Mouse (Mus musculus) midbrain, postnatal 0 days (tissue): Measurements from ENCODE around the gene Olfr223. TPM values are rescaled to one million over a fixed set of nuclear protein-coding genes. Genes with fewer than 3 reads are reported as not detected.

Experiments
- ATAC-seq: fragments of 200-750 bp; cut with Nextera tagmentation; 2 replicates; pipeline ENCODE4 v1.8.0; 2017; ENCODE audit warnings: moderate number of reproducible peaks, mild to moderate bottlenecking, moderate TSS enrichment, moderate library complexity; ENCODE audit not compliant: low FRiP score
- DNase-seq: peaks from one replicate; pipeline ENCODE4 v3.0.0-alpha.2; 2015; ENCODE audit warnings: low spot score
- H3K27ac ChIP-seq: fragments of 300-500 bp; sonication (generic); 2 replicates; pipeline ENCODE4 v1.5.1; 2014; ENCODE audit warnings: low read depth, mild to moderate bottlenecking, low read length, mixed read lengths
- H3K27me3 ChIP-seq: fragments of 300-500 bp; sonication (generic); 2 replicates; pipeline ENCODE4 v1.6.1; 2014; ENCODE audit warnings: low read length, control low read depth, mixed read lengths; ENCODE audit not compliant: insufficient read depth
- H3K36me3 ChIP-seq: fragments of 300-500 bp; sonication (generic); 2 replicates; pipeline ENCODE4 v1.6.1; 2014; ENCODE audit warnings: low read length, control low read depth, mixed read lengths; ENCODE audit not compliant: insufficient read depth
- H3K4me1 ChIP-seq: fragments of 300-500 bp; sonication (generic); 2 replicates; pipeline ENCODE4 v1.6.1; 2014; ENCODE audit warnings: mild to moderate bottlenecking, control low read depth, antibody characterized with exemption, low read length, mixed read lengths; ENCODE audit not compliant: insufficient read depth
- H3K4me2 ChIP-seq: fragments of 300-500 bp; sonication (generic); 2 replicates; pipeline ENCODE4 v1.6.1; 2014; ENCODE audit warnings: low read depth, mild to moderate bottlenecking, low read length, mixed read lengths; ENCODE audit not compliant: poor library complexity, severe bottlenecking
- H3K4me3 ChIP-seq: fragments of 300-500 bp; sonication (generic); 2 replicates; pipeline ENCODE4 v1.5.1; 2014; ENCODE audit warnings: low read depth, mild to moderate bottlenecking, low read length, moderate library complexity
- H3K9ac ChIP-seq: fragments of 300-500 bp; sonication (generic); replicated peaks from 2 replicates; pipeline ENCODE4 v1.6.1; 2014; ENCODE audit warnings: mild to moderate bottlenecking, low read length, moderate library complexity, mixed read lengths; ENCODE audit not compliant: poor library complexity, severe bottlenecking
- H3K9me3 ChIP-seq: fragments of 300-500 bp; sonication (generic); 2 replicates; pipeline ENCODE4 v1.6.1; 2016; ENCODE audit warnings: low read length, control low read depth
- CTCF ChIP-seq: IDR thresholded peaks from 2 replicates; pipeline ENCODE4 v1.5.1; 2016; ENCODE audit warnings: antibody characterized with exemption, mild to moderate bottlenecking
- WGBS: fragments of 180-500 bp; shearing (Covaris S2); extraction: QIAGEN DNeasy Blood & Tissue Kit; methylation state at CpG from one replicate; pipeline ENCODE4 v1.1.7; 2014; 5-methylcytosine and 5-hydroxymethylcytosine counted together
- polyA plus RNA-seq: library from polyadenylated mRNA; unstranded; fragments of >200 nt; fragmentation: Nextera tagmentation; extraction: Ambion mirVana; gene quantifications from 2 replicates; pipeline ENCODE4 v1.2.1, GENCODE M21; 2015
- total RNA-seq: library from RNA; depleted of rRNA; stranded (reverse); fragments of >200 nt; gene quantifications from 2 replicates; pipeline ENCODE4 v1.2.3, GENCODE M21; 2014

Olfr223 gene
- total and polyA plus RNA-seq, 2 experiments from 2014 or later, result not detected

DNA sequence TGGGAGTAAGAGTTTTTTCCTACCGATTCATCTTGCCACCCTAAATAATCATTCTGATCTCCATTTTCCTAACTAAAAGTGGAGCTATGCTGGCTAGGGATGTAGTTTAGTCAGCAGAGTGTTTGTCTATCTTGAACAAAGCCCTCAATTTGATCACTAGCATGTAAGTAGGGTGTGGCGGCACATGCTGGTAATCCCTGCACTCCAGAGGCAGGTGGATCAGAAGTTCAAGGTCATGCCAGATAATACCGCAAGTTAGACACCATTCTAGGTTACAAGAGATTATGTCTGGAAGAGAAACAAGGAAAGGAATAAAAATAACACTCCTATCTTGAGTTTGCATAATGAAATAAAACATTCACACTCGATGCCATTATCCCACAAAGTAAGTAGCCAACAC is 30.8 kb downstream of the Olfr223 start:
- Histone ChIP-seq H3K9me3 (no peaks in the 10 kb centered on the region), H3K4me2 (no peak overlapping the region), H3K4me1 (no peaks in the 10 kb centered on the region), H3K9ac (no peak overlapping the region), H3K27ac (no peak overlapping the region), H3K4me3 (no peak overlapping the region), H3K36me3 (no peaks in the 10 kb centered on the region), H3K27me3 (no peaks in the 10 kb centered on the region)
- ATAC-seq (no peak), DNase-seq (no peak)
- WGBS, result 91% methylated on average over 4 of the region's 4 CpGs
- no peak for TF ChIP-seq CTCF

DNA sequence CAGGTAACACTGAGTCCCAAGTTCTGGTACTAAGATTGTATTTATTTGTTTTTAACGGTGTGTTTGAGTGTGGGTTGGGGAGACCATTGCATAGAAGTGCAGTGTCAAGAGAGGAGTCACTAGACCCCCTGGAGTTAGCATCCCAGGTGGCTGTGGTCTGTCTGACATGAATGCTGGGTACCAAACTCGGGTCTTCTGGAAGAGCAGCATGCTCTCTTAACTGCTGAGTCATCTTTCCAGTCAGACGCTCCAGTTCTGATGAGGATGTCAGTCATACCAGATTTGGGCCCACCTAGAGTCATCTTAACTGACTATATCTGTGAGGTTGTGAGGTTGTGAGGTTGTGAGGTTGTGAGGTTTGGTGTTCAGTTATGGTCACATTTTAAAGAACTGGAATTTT is 32.2 kb downstream of the Olfr223 start:
- H3K4me2 ChIP-seq, result no peak overlapping the region
- DNase-seq (no peak), ATAC-seq (no peak)
- H3K27me3 ChIP-seq, result no peaks in the 10 kb centered on the region
- H3K9me3 ChIP-seq, result no peaks in the 10 kb centered on the region
- H3K4me1 ChIP-seq, result no peaks in the 10 kb centered on the region
- H3K4me3 ChIP-seq, result no peak overlapping the region
- 71% methylated on average over 3 of the region's 3 CpGs for WGBS
- H3K36me3 ChIP-seq, result no peaks in the 10 kb centered on the region
- no peak overlapping the region for H3K9ac ChIP-seq
- H3K27ac ChIP-seq, result no peak overlapping the region
- no peak for TF ChIP-seq CTCF

DNA sequence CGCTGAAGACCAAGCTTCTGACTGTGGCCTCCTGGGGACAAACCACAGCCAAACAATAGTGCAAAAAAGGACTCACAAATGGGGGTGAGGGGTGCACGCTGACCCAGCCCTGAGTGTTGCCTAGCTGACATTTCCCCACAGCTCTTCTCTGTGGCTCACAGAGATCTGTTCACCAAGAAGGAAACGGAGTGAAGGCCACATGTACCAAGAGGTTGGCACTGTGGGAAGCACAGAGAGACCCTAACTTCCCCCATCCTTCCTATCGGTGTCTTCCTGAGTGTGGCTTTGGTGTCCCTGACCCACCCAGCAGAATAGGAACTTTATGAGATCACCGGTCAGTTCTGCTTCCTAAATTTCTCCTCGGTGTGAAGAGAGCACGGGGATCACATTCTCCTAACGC is 38.6 kb downstream of the Olfr223 start:
- no peaks in the 10 kb centered on the region for H3K4me1 ChIP-seq
- H3K9ac ChIP-seq, result no peak overlapping the region
- 78% methylated on average over 8 of the region's 8 CpGs for whole genome bisulfite sequencing
- no peak overlapping the region for H3K27ac ChIP-seq
- no peak for TF ChIP-seq CTCF
- no peaks in the 10 kb centered on the region for H3K36me3 ChIP-seq
- no peaks in the 10 kb centered on the region for H3K27me3 ChIP-seq
- no peak overlapping the region for H3K4me2 ChIP-seq
- H3K9me3 ChIP-seq, result no peaks in the 10 kb centered on the region
- DNase-seq, result no peak
- no peak overlapping the region for H3K4me3 ChIP-seq
- no peak for ATAC-seq

DNA sequence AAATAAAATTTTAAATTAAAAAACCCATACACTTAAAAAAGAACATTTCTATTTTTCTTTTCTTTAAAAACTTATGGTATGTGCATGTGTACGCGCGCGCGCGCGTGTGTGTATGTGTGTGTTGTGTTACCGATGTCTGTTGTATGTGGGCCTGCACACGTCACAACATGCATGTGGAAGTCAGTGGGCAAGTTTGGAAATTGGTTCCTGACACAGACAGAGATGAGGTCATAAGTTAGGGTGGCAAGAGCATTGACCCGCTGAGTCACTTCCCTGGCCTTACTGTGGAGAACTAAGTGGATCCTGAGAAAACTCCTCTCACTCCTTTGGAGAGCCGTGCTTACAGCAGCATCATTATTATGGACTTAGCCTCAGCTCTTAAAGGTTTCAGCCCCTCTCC is 39.0 kb downstream of the Olfr223 start:
- no peak for TF ChIP-seq CTCF
- no peaks in the 10 kb centered on the region for H3K4me1 ChIP-seq
- no peak for DNase-seq
- no peaks in the 10 kb centered on the region for H3K27me3 ChIP-seq
- no peak overlapping the region for H3K4me2 ChIP-seq
- H3K9ac ChIP-seq, result no peak overlapping the region
- WGBS, result 93% methylated on average over 11 of the region's 11 CpGs
- no peaks in the 10 kb centered on the region for H3K9me3 ChIP-seq
- H3K27ac ChIP-seq, result no peak overlapping the region
- H3K36me3 ChIP-seq, result no peaks in the 10 kb centered on the region
- no peak overlapping the region for H3K4me3 ChIP-seq
- no peak for ATAC-seq

DNA sequence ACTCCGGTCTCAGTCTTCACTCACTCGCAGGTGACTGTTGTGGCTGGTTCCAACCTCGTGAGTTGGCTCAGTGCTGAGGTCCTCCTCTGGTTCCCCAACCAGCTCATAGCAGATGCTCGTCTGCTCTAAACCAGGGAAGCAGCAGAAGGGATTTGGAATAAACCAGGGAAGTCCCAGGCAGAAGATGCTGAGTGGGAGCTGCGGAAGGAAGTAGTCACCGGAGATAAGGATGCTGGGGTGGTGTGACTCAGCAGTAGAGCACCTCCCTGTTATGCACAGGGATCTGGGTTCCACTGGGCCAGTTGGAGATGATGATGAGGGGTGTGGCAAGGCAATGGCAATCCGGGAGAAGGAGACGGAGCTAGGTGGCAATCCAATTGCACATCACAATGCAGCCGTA is 49.1 kb downstream of the Olfr223 start:
- H3K36me3 ChIP-seq, result no peaks in the 10 kb centered on the region
- H3K9me3 ChIP-seq, result no peaks in the 10 kb centered on the region
- no peak for TF ChIP-seq CTCF
- H3K27ac ChIP-seq, result no peak overlapping the region
- no peaks in the 10 kb centered on the region for H3K4me1 ChIP-seq
- no peak for DNase-seq
- no peak overlapping the region for H3K4me3 ChIP-seq
- H3K4me2 ChIP-seq, result no peak overlapping the region
- no peak for ATAC-seq
- no peaks in the 10 kb centered on the region for H3K27me3 ChIP-seq
- 87% methylated on average over 9 of the region's 9 CpGs for WGBS
- no peak overlapping the region for H3K9ac ChIP-seq

DNA sequence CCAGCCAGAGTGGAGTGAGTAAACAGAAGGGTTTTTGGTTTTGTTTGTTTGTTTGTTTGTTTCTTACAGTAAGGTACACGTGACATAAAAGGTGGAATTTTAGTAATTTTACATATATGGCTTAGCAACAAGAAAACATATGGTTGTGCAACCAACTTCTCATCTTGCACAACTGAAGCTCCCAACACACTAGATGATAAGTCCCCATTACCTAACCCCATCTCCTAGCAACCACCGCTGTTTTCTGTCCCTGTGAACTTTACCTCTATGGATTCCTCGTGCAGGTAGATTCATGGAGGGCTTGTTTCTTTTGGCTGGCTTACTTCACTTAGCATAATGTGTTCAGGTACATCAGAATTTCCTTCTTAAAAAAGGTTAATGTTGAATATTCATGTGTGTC is 49.7 kb downstream of the Olfr223 start:
- no peak overlapping the region for H3K27ac ChIP-seq
- ATAC-seq (no peak), DNase-seq (no peak)
- H3K36me3 ChIP-seq, result no peaks in the 10 kb centered on the region
- H3K9me3 ChIP-seq, result no peaks in the 10 kb centered on the region
- H3K4me2 ChIP-seq, result no peak overlapping the region
- WGBS, result 80% methylated on average over 3 of the region's 3 CpGs
- no peaks in the 10 kb centered on the region for H3K4me1 ChIP-seq
- H3K9ac ChIP-seq, result no peak overlapping the region
- no peak overlapping the region for H3K4me3 ChIP-seq
- no peak for TF ChIP-seq CTCF
- no peaks in the 10 kb centered on the region for H3K27me3 ChIP-seq
